Mouse (Mus musculus) lung, embryonic 14.5 days (tissue): ENCODE measurements around the gene Klhdc3. TPM values are rescaled to one million over a fixed set of nuclear protein-coding genes. Genes with fewer than 3 reads are reported as not detected.

ENCODE experiments used
- ATAC-seq: fragments of 200-750 bp; cut with Nextera tagmentation; 2 replicates; pipeline ENCODE4 v1.8.0; 2017; ENCODE audit warnings: mild to moderate bottlenecking, moderate TSS enrichment, moderate library complexity; ENCODE audit not compliant: insufficient read depth
- DNase-seq: peaks from one replicate; pipeline ENCODE4 v3.0.0-alpha.2; 2015
- H3K27ac ChIP-seq: fragments of 300-500 bp; sonication (generic); 2 replicates; pipeline ENCODE4 v1.5.1; 2014; ENCODE audit warnings: low read depth, mild to moderate bottlenecking, moderate library complexity
- H3K27me3 ChIP-seq: fragments of 300-500 bp; sonication (generic); 2 replicates; pipeline ENCODE4 v1.6.1; 2014; ENCODE audit warnings: low read length, control low read depth; ENCODE audit not compliant: insufficient read depth
- H3K36me3 ChIP-seq: fragments of 300-500 bp; sonication (generic); 2 replicates; pipeline ENCODE4 v1.6.1; 2014; ENCODE audit warnings: control low read depth; ENCODE audit not compliant: insufficient read depth
- H3K4me1 ChIP-seq: fragments of 300-500 bp; sonication (generic); 2 replicates; pipeline ENCODE4 v1.6.1; 2014; ENCODE audit warnings: antibody characterized with exemption, control low read depth; ENCODE audit not compliant: insufficient read depth
- H3K4me2 ChIP-seq: fragments of 300-500 bp; sonication (generic); 2 replicates; pipeline ENCODE4 v1.6.1; 2014; ENCODE audit warnings: mild to moderate bottlenecking
- H3K4me3 ChIP-seq: fragments of 300-500 bp; sonication (generic); 2 replicates; pipeline ENCODE4 v1.5.1; 2014; ENCODE audit warnings: low read depth, low read length
- H3K9ac ChIP-seq: fragments of 300-500 bp; sonication (generic); 2 replicates; pipeline ENCODE4 v1.6.1; 2014
- H3K9me3 ChIP-seq: fragments of 300-500 bp; sonication (generic); 2 replicates; pipeline ENCODE4 v1.6.1; 2016; ENCODE audit warnings: low read depth, low read length, control low read depth
- CTCF ChIP-seq: IDR thresholded peaks from 2 replicates; pipeline ENCODE4 v1.5.1; 2016; ENCODE audit warnings: antibody characterized with exemption, low read depth
- WGBS: fragments of 180-500 bp; shearing (Covaris S2); extraction: QIAGEN DNeasy Blood & Tissue Kit; methylation state at CpG from one replicate; pipeline ENCODE4 v1.1.7; 2014; 5-methylcytosine and 5-hydroxymethylcytosine counted together
- polyA plus RNA-seq: library from polyadenylated mRNA; unstranded; fragments of >200 nt; fragmentation: Nextera tagmentation; extraction: Ambion mirVana; gene quantifications from 2 replicates; pipeline ENCODE4 v1.2.1, GENCODE M21; 2014

The Klhdc3 gene
- polyA plus RNA-seq, 1 experiment from 2014 or later = 111 TPM

GRCm38 (mm10) chr17:46682654-46683389 is 2.1 kb upstream of the Klhdc3 start:
- no peak overlapping the region for H3K27ac ChIP-seq
- H3K4me2 ChIP-seq = no peak overlapping the region
- no peak overlapping the region for H3K9ac ChIP-seq
- H3K4me1 ChIP-seq = peaks cover 14% of the 10 kb centered on the region
- WGBS = 86% methylated on average over 16 of the region's 16 CpGs
- H3K9me3 ChIP-seq = no peaks in the 10 kb centered on the region
- peaks cover 57% of the 10 kb centered on the region for H3K36me3 ChIP-seq
- H3K27me3 ChIP-seq = no peaks in the 10 kb centered on the region
- ATAC-seq (no peak), DNase-seq (no peak)
- TF ChIP-seq CTCF = no peak
- no peak overlapping the region for H3K4me3 ChIP-seq

GRCm38 (mm10) chr17:46681466-46682118 is 878 bp upstream of the Klhdc3 start:
- Histone ChIP-seq H3K4me2 (peak overlapping the region; percentile 88), H3K9me3 (no peaks in the 10 kb centered on the region), H3K27ac (peak overlapping the region; percentile 46; the same call in 1 of the 2 replicates), H3K9ac (peak overlapping the region; percentile 64), H3K36me3 (peaks cover 59% of the 10 kb centered on the region), H3K4me3 (peak overlapping the region; percentile 69), H3K27me3 (no peaks in the 10 kb centered on the region), H3K4me1 (peaks cover 14% of the 10 kb centered on the region)
- DNase-seq (no peak), ATAC-seq (peak; percentile 0; the same call in 1 of the 2 replicates)
- TF ChIP-seq CTCF = no peak
- WGBS = 21% methylated on average over 12 of the region's 12 CpGs

GRCm38 (mm10) chr17:46679843-46680759 is 613 bp downstream of the Klhdc3 start:
- H3K4me2 ChIP-seq = peak overlapping the region; percentile 88
- H3K9ac ChIP-seq = peak overlapping the region; percentile 66
- H3K4me1 ChIP-seq = peaks cover 15% of the 10 kb centered on the region
- peak; percentile 51 for TF ChIP-seq CTCF
- ATAC-seq = peak; percentile 52
- H3K4me3 ChIP-seq = peak overlapping the region; percentile 69
- 2% methylated on average over 34 of the region's 34 CpGs for WGBS
- no peaks in the 10 kb centered on the region for H3K9me3 ChIP-seq
- no peaks in the 10 kb centered on the region for H3K27me3 ChIP-seq
- H3K36me3 ChIP-seq = peaks cover 59% of the 10 kb centered on the region
- peak overlapping the region; percentile 85 for H3K27ac ChIP-seq
- DNase-seq = peak; percentile 64

GRCm38 (mm10) chr17:46678911-46679310 is 1.8 kb downstream of the Klhdc3 start:
- Histone ChIP-seq H3K4me3 (peak overlapping the region; percentile 69), H3K27ac (peak overlapping the region; percentile 85), H3K36me3 (peaks cover 52% of the 10 kb centered on the region), H3K4me2 (peak overlapping the region; percentile 88), H3K27me3 (no peaks in the 10 kb centered on the region), H3K9ac (peak overlapping the region; percentile 66), H3K9me3 (no peaks in the 10 kb centered on the region), H3K4me1 (peaks cover 20% of the 10 kb centered on the region)
- DNase-seq = no peak
- no peak for TF ChIP-seq CTCF
- WGBS = 28% methylated on average over 9 of the region's 9 CpGs
- ATAC-seq = no peak

GRCm38 (mm10) chr17:46678416-46678815 is 2.3 kb downstream of the Klhdc3 start, which contains the start of gene Mea1:
Mea1 (plus strand) TSS chr17:46678793.
- Histone ChIP-seq H3K36me3 (peaks cover 48% of the 10 kb centered on the region), H3K9ac (peak within 1 kb of the TSS; percentile 66), H3K27me3 (no peaks in the 10 kb centered on the region), H3K4me1 (peaks cover 23% of the 10 kb centered on the region), H3K9me3 (no peaks in the 10 kb centered on the region), H3K27ac (peak within 1 kb of the TSS; percentile 85), H3K4me2 (peak within 1 kb of the TSS; percentile 88), H3K4me3 (peak within 1 kb of the TSS; percentile 69)
- DNase-seq = no peak
- no peak for ATAC-seq
- TF ChIP-seq CTCF = no peak
- WGBS = 80% methylated on average over 8 of the region's 9 CpGs

GRCm38 (mm10) chr17:46674530-46675283 is 6.0 kb downstream of the Klhdc3 start:
- Histone ChIP-seq H3K4me1 (peaks cover 18% of the 10 kb centered on the region), H3K36me3 (peaks cover 56% of the 10 kb centered on the region), H3K27me3 (no peaks in the 10 kb centered on the region), H3K4me2 (peak overlapping the region; percentile 93), H3K9me3 (no peaks in the 10 kb centered on the region), H3K4me3 (peak overlapping the region; percentile 78), H3K27ac (peak overlapping the region; percentile 82), H3K9ac (peak overlapping the region; percentile 82)
- no peak for TF ChIP-seq CTCF
- DNase-seq = no peak
- 18% methylated on average over 15 of the region's 15 CpGs for WGBS
- ATAC-seq = peak; percentile 44
